Mouse (Mus musculus) cerebellum, adult 11-12 months (tissue): Measurements from ENCODE around the gene Parp11.
"Not testable (repeated sequence)": the region's sequence is repeated elsewhere in the genome, so short reads cannot be mapped to it uniquely, and the experiment has no call there.

ENCODE experiments used
- DNase-seq: peaks from one replicate; pipeline ENCODE4 v3.0.0; 2022

Gene Parp11

GRCm38 (mm10) chr6:127500119-127500518 lies 53.5 kb downstream of the Parp11 start:
- DNase-seq = no peak

- no peak for DNase-seq
Observed at GRCm38 (mm10) chr6:127500806-127501205, 54.2 kb downstream of the Parp11 start.

- DNase-seq = peak; percentile 17
Observed at GRCm38 (mm10) chr6:127502530-127502929, 55.9 kb downstream of the Parp11 start.

- not testable (repeated sequence) for DNase-seq
Observed at GRCm38 (mm10) chr6:127513776-127514175, 67.1 kb downstream of the Parp11 start.

GRCm38 (mm10) chr6:127521176-127521575 lies 74.5 kb downstream of the Parp11 start:
- DNase-seq = no peak

- no peak for DNase-seq
Observed at GRCm38 (mm10) chr6:127522326-127522725, 75.7 kb downstream of the Parp11 start.

GRCm38 (mm10) chr6:127524442-127524841 lies 77.8 kb downstream of the Parp11 start:
- DNase-seq = no peak

GRCm38 (mm10) chr6:127528625-127529024 lies 82.0 kb downstream of the Parp11 start:
- no peak for DNase-seq

- peak; percentile 84 for DNase-seq
Observed at GRCm38 (mm10) chr6:127529451-127529850, 82.8 kb downstream of the Parp11 start.

- no peak for DNase-seq
Observed at GRCm38 (mm10) chr6:127530206-127530605, 83.6 kb downstream of the Parp11 start.

GRCm38 (mm10) chr6:127531412-127532205 lies 85.0 kb downstream of the Parp11 start:
- no peak for DNase-seq

GRCm38 (mm10) chr6:127532304-127532703 lies 85.7 kb downstream of the Parp11 start:
- DNase-seq = no peak

GRCm38 (mm10) chr6:127533766-127534165 lies 87.1 kb downstream of the Parp11 start:
- no peak for DNase-seq

- DNase-seq = no peak
Observed at GRCm38 (mm10) chr6:127537035-127537434, 90.4 kb downstream of the Parp11 start.

GRCm38 (mm10) chr6:127538118-127538517 lies 91.5 kb downstream of the Parp11 start:
- no peak for DNase-seq

GRCm38 (mm10) chr6:127539226-127539625 lies 92.6 kb downstream of the Parp11 start:
- DNase-seq = no peak

GRCm38 (mm10) chr6:127539659-127540058 lies 93.0 kb downstream of the Parp11 start:
- no peak for DNase-seq

- DNase-seq = no peak
Observed at GRCm38 (mm10) chr6:127540517-127540916, 93.9 kb downstream of the Parp11 start.

- peak; percentile 14 for DNase-seq
Observed at GRCm38 (mm10) chr6:127541617-127542374, 95.2 kb downstream of the Parp11 start.
